Mouse (Mus musculus) embryonic facial prominence, embryonic 13.5 days (tissue): ENCODE measurements at regions not wholly inside any gene's neighbourhood (a gene's known extent, or its start where the extent isn't known, plus 50 kb on each side); places are given as distances from the start of the nearest gene placed in this dataset.

Experiments used
- ATAC-seq: fragments of 200-750 bp; cut with Nextera tagmentation; 2 replicates; pipeline ENCODE4 v1.8.0; 2017; ENCODE audit warnings: low read depth; ENCODE audit not compliant: insufficient number of reproducible peaks, insufficient read depth, low FRiP score, low TSS enrichment
- H3K27ac ChIP-seq: fragments of 300-500 bp; sonication (generic); 2 replicates; pipeline ENCODE4 v1.5.1; 2015; ENCODE audit warnings: moderate library complexity, mild to moderate bottlenecking, inconsistent platforms
- H3K27me3 ChIP-seq: fragments of 300-500 bp; sonication (generic); 2 replicates; pipeline ENCODE4 v1.6.1; 2015; ENCODE audit warnings: mild to moderate bottlenecking, inconsistent platforms
- H3K36me3 ChIP-seq: fragments of 300-500 bp; sonication (generic); 2 replicates; pipeline ENCODE4 v1.6.1; 2015; ENCODE audit warnings: mild to moderate bottlenecking, inconsistent platforms
- H3K4me1 ChIP-seq: fragments of 300-500 bp; sonication (generic); 2 replicates; pipeline ENCODE4 v1.6.1; 2015; ENCODE audit warnings: inconsistent platforms
- H3K4me2 ChIP-seq: fragments of 300-500 bp; sonication (generic); 2 replicates; pipeline ENCODE4 v1.6.1; 2015; ENCODE audit warnings: moderate library complexity, mild to moderate bottlenecking, inconsistent platforms
- H3K4me3 ChIP-seq: fragments of 300-500 bp; sonication (generic); 2 replicates; pipeline ENCODE4 v1.5.1; 2015; ENCODE audit warnings: mild to moderate bottlenecking, inconsistent platforms
- H3K9ac ChIP-seq: fragments of 300-500 bp; sonication (generic); 2 replicates; pipeline ENCODE4 v1.6.1; 2015; ENCODE audit warnings: mild to moderate bottlenecking, inconsistent platforms
- H3K9me3 ChIP-seq: fragments of 300-500 bp; sonication (generic); 2 replicates; pipeline ENCODE4 v1.6.1; 2016; ENCODE audit warnings: inconsistent platforms
- WGBS: fragments of 180-500 bp; shearing (Covaris S2); methylation state at CpG from one replicate; pipeline ENCODE4 v1.1.7; 2015; ENCODE audit warnings: mixed read lengths; 5-methylcytosine and 5-hydroxymethylcytosine counted together

DNA sequence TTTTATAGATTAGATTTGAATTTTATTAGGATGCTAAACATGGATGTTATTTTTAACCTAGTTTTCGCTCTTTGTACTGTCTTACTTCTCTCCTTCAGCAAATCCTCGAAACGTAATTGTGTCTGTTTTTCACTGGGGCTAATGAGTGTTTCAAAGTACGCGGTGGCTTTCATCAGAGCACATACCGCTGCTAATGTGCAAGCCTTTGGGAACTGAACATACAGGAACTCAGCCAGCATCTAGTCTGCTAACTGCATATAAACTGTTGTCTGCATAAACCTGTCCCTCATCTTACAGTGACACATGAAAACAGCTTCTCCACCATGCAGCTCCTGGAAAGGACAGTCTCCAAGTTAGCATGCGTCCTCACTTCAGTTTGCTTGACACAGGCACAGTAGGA, 434.1 kb downstream of the Fat4 start:
- WGBS, result 77% methylated on average over 7 of the region's 7 CpGs
- Histone ChIP-seq H3K4me2 (no peak overlapping the region), H3K27me3 (no peaks in the 10 kb centered on the region), H3K9me3 (no peaks in the 10 kb centered on the region), H3K9ac (no peak overlapping the region), H3K4me1 (no peaks in the 10 kb centered on the region), H3K36me3 (no peaks in the 10 kb centered on the region), H3K4me3 (no peak overlapping the region), H3K27ac (no peak overlapping the region)
- ATAC-seq, result no peak

DNA sequence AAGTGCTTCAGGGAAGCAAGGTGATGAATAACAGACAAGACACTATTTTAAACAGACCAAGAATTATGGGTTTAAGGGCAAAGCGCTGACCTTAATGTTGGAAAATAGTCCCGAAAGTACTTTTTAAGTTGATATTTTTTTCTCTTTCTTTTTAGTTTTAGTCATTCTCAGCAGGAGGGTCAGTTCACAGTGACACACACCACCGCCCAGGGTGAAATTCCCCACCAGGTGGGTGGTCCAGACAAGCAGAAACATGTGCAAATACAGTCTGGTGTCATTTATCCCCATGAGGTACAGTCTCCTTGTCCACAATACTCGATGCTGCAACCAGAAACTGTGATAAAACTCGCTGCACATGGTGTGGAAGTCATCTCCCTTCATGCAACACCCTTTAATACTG, 435.5 kb downstream of the Fat4 start:
- no peak for ATAC-seq
- no peak overlapping the region for H3K4me3 ChIP-seq
- no peak overlapping the region for H3K4me2 ChIP-seq
- 52% methylated on average over 5 of the region's 5 CpGs for WGBS
- no peaks in the 10 kb centered on the region for H3K4me1 ChIP-seq
- no peaks in the 10 kb centered on the region for H3K27me3 ChIP-seq
- no peak overlapping the region for H3K9ac ChIP-seq
- H3K27ac ChIP-seq, result no peak overlapping the region
- H3K36me3 ChIP-seq, result no peaks in the 10 kb centered on the region
- no peaks in the 10 kb centered on the region for H3K9me3 ChIP-seq

DNA sequence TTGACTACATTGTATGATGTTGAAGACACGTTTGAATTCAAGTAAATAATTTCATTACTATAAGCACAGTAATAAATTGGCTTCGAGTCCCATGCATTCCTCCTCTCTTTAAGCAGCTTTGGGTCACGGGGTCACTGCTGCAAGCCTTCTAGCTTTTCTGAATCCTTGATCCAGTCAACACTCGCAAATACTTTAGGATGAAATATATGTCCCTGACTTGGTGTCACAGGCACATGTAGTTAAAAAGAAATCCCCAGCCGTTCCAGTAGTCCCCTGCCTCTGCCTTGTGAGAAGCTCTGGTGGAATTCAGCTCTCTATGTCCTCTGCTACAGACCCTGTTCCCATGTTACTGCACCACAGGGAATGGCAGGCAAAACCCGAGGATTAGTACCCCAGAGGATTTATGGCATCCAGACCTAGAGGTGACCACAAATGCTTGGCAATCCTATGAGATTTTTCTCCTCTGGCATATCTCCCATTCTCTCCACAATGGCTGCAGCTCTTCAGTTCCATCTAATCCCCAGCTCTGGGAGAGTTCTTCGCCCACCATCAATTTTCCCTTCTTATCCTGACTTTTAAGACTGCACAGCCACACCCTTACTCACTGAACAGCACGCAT, 449.0 kb downstream of the Fat4 start:
- no peaks in the 10 kb centered on the region for H3K36me3 ChIP-seq
- H3K27ac ChIP-seq, result no peak overlapping the region
- no peaks in the 10 kb centered on the region for H3K4me1 ChIP-seq
- H3K27me3 ChIP-seq, result no peaks in the 10 kb centered on the region
- H3K9ac ChIP-seq, result no peak overlapping the region
- ATAC-seq, result no peak
- H3K9me3 ChIP-seq, result 0 out of 2 replicates have a peak, but pooled peaks cover 3% of the 10 kb centered on the region
- H3K4me3 ChIP-seq, result no peak overlapping the region
- no peak overlapping the region for H3K4me2 ChIP-seq
- WGBS, result 51% methylated on average over 8 of the region's 8 CpGs

DNA sequence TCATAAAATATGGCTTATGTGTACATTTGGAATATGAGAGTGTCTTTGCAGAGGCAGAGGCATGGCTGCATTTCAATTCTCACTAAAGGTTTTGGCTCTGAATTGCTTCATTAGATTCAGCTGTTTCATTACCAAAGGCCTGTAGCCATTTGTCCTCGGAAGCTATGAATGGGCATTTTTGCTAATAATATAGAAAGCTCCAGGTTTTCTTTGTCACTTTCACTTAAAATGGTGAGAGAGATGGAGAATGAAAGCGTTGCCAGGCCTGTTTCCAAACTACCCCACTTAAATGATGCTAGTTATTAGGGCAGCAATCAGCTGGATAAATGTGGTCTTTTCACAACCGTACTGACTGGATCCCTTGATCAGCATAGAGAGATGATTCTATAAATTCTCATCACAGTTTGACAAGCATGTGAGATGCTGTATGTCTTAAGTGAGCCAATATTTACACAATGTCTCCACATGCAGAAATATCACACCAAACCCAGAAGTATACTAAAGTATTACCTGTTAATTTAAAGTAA, 454.5 kb downstream of the Fat4 start:
- Histone ChIP-seq H3K4me3 (no peak overlapping the region), H3K27me3 (no peaks in the 10 kb centered on the region), H3K9me3 (no peaks in the 10 kb centered on the region), H3K27ac (no peak overlapping the region), H3K4me1 (peaks cover 4% of the 10 kb centered on the region; the same call in 1 of the 2 replicates), H3K36me3 (no peaks in the 10 kb centered on the region), H3K9ac (no peak overlapping the region), H3K4me2 (no peak overlapping the region)
- 63% methylated on average over 3 of the region's 3 CpGs for WGBS
- ATAC-seq, result no peak

DNA sequence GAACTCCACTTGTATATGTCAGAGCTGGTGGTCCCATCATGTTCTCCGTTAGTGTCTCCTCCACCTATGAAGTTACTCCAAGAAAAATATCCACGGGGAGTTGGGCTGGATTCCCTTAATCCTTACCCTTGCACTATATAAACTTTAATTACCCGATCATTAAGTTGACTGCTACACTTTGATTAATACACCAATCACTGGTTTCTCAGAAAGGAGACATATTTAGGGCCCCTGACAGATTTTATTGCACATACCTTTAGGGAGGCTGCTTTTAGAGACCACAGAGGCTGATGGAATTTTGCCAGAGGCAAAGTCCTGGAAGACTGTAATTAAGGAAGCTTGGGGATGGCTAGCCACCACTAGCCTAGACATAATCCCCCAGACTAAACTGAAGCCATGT, 457.3 kb downstream of the Fat4 start:
- Histone ChIP-seq H3K36me3 (no peaks in the 10 kb centered on the region), H3K27me3 (no peaks in the 10 kb centered on the region), H3K4me3 (no peak overlapping the region), H3K4me1 (peaks cover 6% of the 10 kb centered on the region; the same call in 1 of the 2 replicates), H3K9ac (no peak overlapping the region), H3K27ac (no peak overlapping the region), H3K9me3 (no peaks in the 10 kb centered on the region), H3K4me2 (no peak overlapping the region)
- WGBS, result 52% methylated on average over 3 of the region's 3 CpGs
- ATAC-seq, result no peak

DNA sequence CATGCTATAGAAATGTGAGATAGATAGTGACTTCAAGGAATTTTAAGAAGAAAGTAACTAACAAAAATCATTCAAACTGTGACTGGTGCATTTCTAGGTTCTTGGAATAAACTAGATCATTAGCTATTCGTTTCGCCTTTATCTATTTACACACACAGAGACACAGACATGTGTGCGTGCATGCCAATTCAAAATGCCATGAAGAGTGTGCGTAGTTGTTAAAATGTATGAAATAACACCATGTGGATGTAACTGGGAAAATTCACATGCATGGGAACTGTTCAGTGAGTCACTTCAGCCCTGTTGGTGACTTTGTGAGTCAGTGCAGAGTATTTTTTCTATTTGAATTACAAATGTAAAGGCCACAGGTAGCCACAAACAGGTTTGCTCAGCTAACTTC, 460.8 kb downstream of the Fat4 start:
- Histone ChIP-seq H3K27me3 (no peaks in the 10 kb centered on the region), H3K4me3 (no peak overlapping the region), H3K27ac (no peak overlapping the region), H3K9me3 (no peaks in the 10 kb centered on the region), H3K9ac (no peak overlapping the region), H3K36me3 (no peaks in the 10 kb centered on the region), H3K4me2 (no peak overlapping the region), H3K4me1 (peaks cover 6% of the 10 kb centered on the region; the same call in 1 of the 2 replicates)
- ATAC-seq, result no peak
- 90% methylated on average over 4 of the region's 4 CpGs for WGBS

DNA sequence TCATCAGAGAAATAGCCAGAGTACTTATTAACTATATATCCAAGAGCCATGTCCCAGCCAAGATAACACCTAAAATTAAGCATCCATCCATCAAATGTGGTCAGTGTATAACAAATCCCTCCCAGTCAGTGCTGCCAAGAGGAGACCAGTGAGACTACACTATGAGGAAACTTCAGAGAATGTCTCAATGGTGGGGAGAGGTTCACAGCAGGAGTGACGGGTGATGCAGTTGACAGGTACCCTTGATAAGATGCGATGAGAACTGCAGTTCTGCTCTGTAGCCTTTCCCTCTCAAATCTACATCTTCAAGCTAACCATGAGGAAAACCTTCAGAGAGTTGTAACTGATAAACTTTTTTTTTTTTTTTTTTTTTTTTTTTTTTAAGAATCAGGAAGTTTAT, 470.3 kb downstream of the Fat4 start:
- whole genome bisulfite sequencing, result 90% methylated on average over 2 of the region's 2 CpGs
- ATAC-seq, result no peak

DNA sequence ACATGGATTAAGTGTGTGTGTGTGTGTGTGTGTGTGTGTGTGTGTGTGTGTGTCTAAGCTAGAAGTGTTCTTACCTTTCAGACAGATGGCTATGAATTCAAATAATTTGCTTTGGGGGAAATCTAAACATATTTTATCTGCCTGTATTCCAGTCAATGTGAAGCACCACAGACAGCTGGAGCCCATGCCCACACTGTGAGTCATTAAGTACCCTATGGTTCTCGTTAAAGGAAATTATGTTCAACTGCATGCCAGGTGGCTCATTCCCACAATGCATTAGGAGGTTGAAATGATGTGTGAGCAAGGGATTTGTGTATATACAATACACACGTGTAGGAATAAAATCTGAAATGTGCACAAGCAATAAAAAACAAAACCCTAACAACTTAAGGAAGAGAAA, 473.5 kb downstream of the Fat4 start:
- Histone ChIP-seq H3K4me1 (no peaks in the 10 kb centered on the region), H3K9me3 (no peaks in the 10 kb centered on the region), H3K4me2 (no peak overlapping the region), H3K27me3 (no peaks in the 10 kb centered on the region), H3K36me3 (no peaks in the 10 kb centered on the region), H3K27ac (no peak overlapping the region), H3K4me3 (no peak overlapping the region), H3K9ac (no peak overlapping the region)
- ATAC-seq, result no peak
- WGBS, result 16% methylated on average over 2 of the region's 2 CpGs

More for the DNA sequence above, 470.3 kb downstream of the Fat4 start:
- Histone ChIP-seq H3K9ac (no peak overlapping the region), H3K27ac (no peak overlapping the region), H3K4me2 (no peak overlapping the region), H3K9me3 (no peaks in the 10 kb centered on the region), H3K4me3 (no peak overlapping the region), H3K27me3 (no peaks in the 10 kb centered on the region), H3K36me3 (no peaks in the 10 kb centered on the region), H3K4me1 (no peaks in the 10 kb centered on the region)

DNA sequence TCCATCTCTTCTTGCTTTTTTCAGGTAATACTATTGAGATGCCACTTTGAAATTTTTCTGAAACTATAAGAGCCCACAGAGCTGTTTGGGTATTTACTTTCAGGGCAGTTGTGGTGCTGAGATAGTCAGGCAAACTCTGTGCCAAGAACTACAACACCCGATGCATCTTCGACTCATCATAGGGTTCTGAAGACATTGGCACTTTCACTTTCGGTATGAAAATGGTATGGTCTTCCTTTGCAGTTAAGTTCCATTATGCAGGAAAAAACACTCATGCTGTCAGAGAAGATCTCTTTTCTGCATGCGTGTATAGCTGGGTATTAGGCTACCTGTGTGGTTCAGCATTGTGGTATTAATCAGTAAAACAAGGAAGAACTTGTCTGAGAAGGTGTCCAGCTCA, 484.2 kb downstream of the Fat4 start:
- Histone ChIP-seq H3K27ac (no peak overlapping the region), H3K4me3 (no peak overlapping the region), H3K4me2 (no peak overlapping the region), H3K4me1 (no peaks in the 10 kb centered on the region; the same call in 1 of the 2 replicates), H3K9ac (no peak overlapping the region), H3K36me3 (no peaks in the 10 kb centered on the region), H3K27me3 (no peaks in the 10 kb centered on the region), H3K9me3 (no peaks in the 10 kb centered on the region)
- 90% methylated on average over 4 of the region's 4 CpGs for WGBS
- ATAC-seq, result no peak

DNA sequence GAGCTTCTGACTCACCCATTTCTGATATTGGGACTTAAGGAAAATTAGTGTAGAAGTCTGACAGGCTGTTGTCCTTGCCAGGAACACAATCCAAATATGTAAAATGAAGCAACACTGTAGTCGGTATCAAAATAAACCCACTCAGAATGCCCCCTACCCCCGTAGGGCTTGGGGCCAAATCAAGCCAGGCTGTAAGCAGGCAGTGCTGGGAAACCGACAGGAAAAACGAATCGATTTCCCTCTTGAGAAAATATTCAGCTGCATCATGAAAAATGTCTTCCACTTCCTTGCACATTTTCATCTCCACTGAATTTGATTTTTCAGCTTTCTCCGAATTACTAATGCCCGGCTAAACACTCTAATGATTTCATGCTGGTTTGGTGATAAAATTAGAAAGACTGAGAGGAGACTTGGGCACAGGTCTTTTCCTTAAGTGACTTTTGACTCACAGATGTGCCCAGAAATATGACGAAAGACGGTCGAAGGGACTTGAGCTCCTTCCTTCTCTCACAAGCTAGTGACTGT, 485.7 kb downstream of the Fat4 start:
- no peak overlapping the region for H3K9ac ChIP-seq
- 65% methylated on average over 10 of the region's 10 CpGs for WGBS

DNA sequence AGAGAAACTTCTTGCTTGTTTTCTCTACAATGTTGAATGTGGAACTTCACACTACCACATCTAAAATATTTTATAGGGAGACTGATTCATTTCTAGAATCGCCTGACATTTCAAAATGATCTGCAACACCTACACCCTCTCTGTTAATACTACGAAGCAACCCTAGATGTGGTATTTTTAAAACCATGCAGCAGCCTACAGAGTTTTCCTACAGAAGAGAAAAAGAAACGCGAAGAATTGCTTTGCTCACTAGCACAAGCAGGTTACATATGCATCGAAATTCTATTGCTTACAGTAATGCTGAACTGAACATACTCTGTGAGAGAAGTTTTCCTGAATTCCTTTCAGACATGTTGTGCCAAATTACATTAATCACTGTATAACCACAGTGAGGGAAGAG, 488.7 kb downstream of the Fat4 start:
- Histone ChIP-seq H3K9me3 (no peaks in the 10 kb centered on the region), H3K4me1 (no peaks in the 10 kb centered on the region; the same call in 1 of the 2 replicates), H3K4me3 (no peak overlapping the region), H3K9ac (no peak overlapping the region), H3K4me2 (no peak overlapping the region), H3K27me3 (no peaks in the 10 kb centered on the region), H3K36me3 (no peaks in the 10 kb centered on the region), H3K27ac (no peak overlapping the region; the same call in 1 of the 2 replicates)
- 72% methylated on average over 5 of the region's 5 CpGs for WGBS
- ATAC-seq, result no peak

More for the DNA sequence above, 485.7 kb downstream of the Fat4 start:
- no peak for ATAC-seq
- H3K36me3 ChIP-seq, result no peaks in the 10 kb centered on the region
- no peaks in the 10 kb centered on the region for H3K9me3 ChIP-seq
- no peak overlapping the region for H3K4me2 ChIP-seq
- no peaks in the 10 kb centered on the region for H3K27me3 ChIP-seq
- H3K4me1 ChIP-seq, result no peaks in the 10 kb centered on the region; the same call in 1 of the 2 replicates
- H3K27ac ChIP-seq, result no peak overlapping the region
- H3K4me3 ChIP-seq, result no peak overlapping the region

DNA sequence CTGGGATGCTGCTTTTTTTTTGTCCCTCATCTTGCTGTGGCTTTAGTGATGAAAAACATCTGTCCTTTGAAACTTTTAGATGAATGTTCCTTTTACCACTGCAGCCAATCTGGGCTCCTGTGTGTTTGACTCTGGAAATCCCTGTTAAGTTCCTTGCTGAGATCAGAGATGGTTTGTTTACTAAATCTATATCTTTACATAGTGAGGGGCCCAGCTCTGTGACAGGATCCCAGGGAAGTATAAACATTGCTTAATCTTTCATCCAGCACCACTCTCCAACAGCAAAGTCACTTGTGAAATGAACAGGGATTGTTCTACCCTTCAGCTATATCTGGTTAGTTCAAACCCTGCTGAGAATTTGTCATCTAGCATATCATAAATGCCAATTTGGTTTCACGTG, 501.8 kb downstream of the Fat4 start:
- no peak for ATAC-seq
- H3K36me3 ChIP-seq, result no peaks in the 10 kb centered on the region
- WGBS, result 72% methylated on average over 1 of the region's 1 CpGs

More for the DNA sequence above, 501.8 kb downstream of the Fat4 start:
- no peaks in the 10 kb centered on the region for H3K4me1 ChIP-seq
- H3K4me3 ChIP-seq, result no peak overlapping the region
- H3K9me3 ChIP-seq, result no peaks in the 10 kb centered on the region
- no peaks in the 10 kb centered on the region for H3K27me3 ChIP-seq
- H3K27ac ChIP-seq, result no peak overlapping the region
- no peak overlapping the region for H3K4me2 ChIP-seq
- H3K9ac ChIP-seq, result no peak overlapping the region
